Mouse (Mus musculus): ENCODE measurements at regions not wholly inside any gene's neighbourhood (a gene's known extent, or its start where the extent isn't known, plus 50 kb on each side); places are given as distances from the start of the nearest gene placed in this dataset.

- WGBS = 72% methylated on average over 9 of the region's 9 CpGs
- Histone ChIP-seq H3K36me3 (ENCODE audit: insufficient read depth, low read length) (no peaks in the 10 kb centered on the region), H3K9me3 (ENCODE audit: low read length) (no peaks in the 10 kb centered on the region), H3K4me3 (ENCODE audit: low read depth, low read length) (no peak overlapping the region), H3K27ac (ENCODE audit: low read length) (no peak overlapping the region), H3K4me2 (replicated peaks; ENCODE audit: low read depth, low read length) (no peak overlapping the region), H3K9ac (replicated peaks; ENCODE audit: low read depth) (no peak overlapping the region), H3K4me1 (ENCODE audit: insufficient read depth, low read depth, low read length) (no peaks in the 10 kb centered on the region), H3K27me3 (replicated peaks; ENCODE audit: insufficient read depth, low read length) (no peaks in the 10 kb centered on the region)
- ATAC-seq (no peak), DNase-seq (ENCODE audit: low spot score) (no peak)
- TF ChIP-seq EP300 (IDR thresholded peaks at IDR 0.05) = no peak
- no peak for TF ChIP-seq CTCF (IDR thresholded peaks at IDR 0.05)
These were observed 223.8 kb downstream of the Rpl10-ps3 start for GRCm38 (mm10) chr9:50120820-50121599.

GRCm38 (mm10) chr9:50119412-50119811, 225.4 kb downstream of the Rpl10-ps3 start:
- Histone ChIP-seq H3K4me2 (replicated peaks; ENCODE audit: low read depth, low read length) (no peak overlapping the region), H3K36me3 (ENCODE audit: insufficient read depth, low read length) (no peaks in the 10 kb centered on the region), H3K27me3 (replicated peaks; ENCODE audit: insufficient read depth, low read length) (no peaks in the 10 kb centered on the region), H3K9me3 (ENCODE audit: low read length) (no peaks in the 10 kb centered on the region), H3K4me3 (ENCODE audit: low read depth, low read length) (no peak overlapping the region), H3K4me1 (ENCODE audit: insufficient read depth, low read depth, low read length) (no peaks in the 10 kb centered on the region), H3K27ac (ENCODE audit: low read length) (no peak overlapping the region), H3K9ac (replicated peaks; ENCODE audit: low read depth) (no peak overlapping the region)
- no peak for DNase-seq (ENCODE audit: low spot score)
- TF ChIP-seq CTCF (IDR thresholded peaks at IDR 0.05) (no peak), EP300 (IDR thresholded peaks at IDR 0.05) (no peak)
- 92% methylated on average over 5 of the region's 5 CpGs for WGBS
- no peak for ATAC-seq

- no peaks in the 10 kb centered on the region for H3K4me1 ChIP-seq (ENCODE audit: insufficient read depth, low read depth, low read length)
- no peak for DNase-seq (ENCODE audit: low spot score)
- no peaks in the 10 kb centered on the region for H3K36me3 ChIP-seq (ENCODE audit: insufficient read depth, low read length)
- H3K9me3 ChIP-seq (ENCODE audit: low read length) = no peaks in the 10 kb centered on the region
- no peak overlapping the region for H3K27ac ChIP-seq (ENCODE audit: low read length)
- no peak overlapping the region for H3K4me3 ChIP-seq (ENCODE audit: low read depth, low read length)
- H3K9ac ChIP-seq (replicated peaks; ENCODE audit: low read depth) = no peak overlapping the region
- no peak for ATAC-seq
- 65% methylated on average over 6 of the region's 6 CpGs for WGBS
- H3K4me2 ChIP-seq (replicated peaks; ENCODE audit: low read depth, low read length) = no peak overlapping the region
- no peak for TF ChIP-seq CTCF (IDR thresholded peaks at IDR 0.05)
- no peaks in the 10 kb centered on the region for H3K27me3 ChIP-seq (replicated peaks; ENCODE audit: insufficient read depth, low read length)
These were observed 226.2 kb downstream of the Rpl10-ps3 start for GRCm38 (mm10) chr9:50118578-50118977.

GRCm38 (mm10) chr9:50106551-50106950, 238.2 kb downstream of the Rpl10-ps3 start:
- Histone ChIP-seq H3K36me3 (ENCODE audit: insufficient read depth, low read length) (no peaks in the 10 kb centered on the region), H3K4me3 (ENCODE audit: low read depth, low read length) (no peak overlapping the region), H3K27me3 (replicated peaks; ENCODE audit: insufficient read depth, low read length) (no peaks in the 10 kb centered on the region), H3K9ac (replicated peaks; ENCODE audit: low read depth) (no peak overlapping the region), H3K4me1 (ENCODE audit: insufficient read depth, low read depth, low read length) (no peaks in the 10 kb centered on the region), H3K27ac (ENCODE audit: low read length) (no peak overlapping the region), H3K9me3 (ENCODE audit: low read length) (no peaks in the 10 kb centered on the region), H3K4me2 (replicated peaks; ENCODE audit: low read depth, low read length) (no peak overlapping the region)
- DNase-seq (ENCODE audit: low spot score) (no peak), ATAC-seq (no peak)
- no peak for TF ChIP-seq EP300 (IDR thresholded peaks at IDR 0.05)
- TF ChIP-seq CTCF (IDR thresholded peaks at IDR 0.05) = no peak
- 72% methylated on average over 4 of the region's 4 CpGs for WGBS

GRCm38 (mm10) chr9:50102766-50103165, 242.0 kb downstream of the Rpl10-ps3 start:
- H3K4me1 ChIP-seq (ENCODE audit: insufficient read depth, low read depth, low read length) = no peaks in the 10 kb centered on the region
- ATAC-seq = no peak
- no peak for DNase-seq (ENCODE audit: low spot score)
- no peaks in the 10 kb centered on the region for H3K9me3 ChIP-seq (ENCODE audit: low read length)
- H3K9ac ChIP-seq (replicated peaks; ENCODE audit: low read depth) = no peak overlapping the region
- no peak overlapping the region for H3K27ac ChIP-seq (ENCODE audit: low read length)
- H3K27me3 ChIP-seq (replicated peaks; ENCODE audit: insufficient read depth, low read length) = no peaks in the 10 kb centered on the region
- no peak overlapping the region for H3K4me3 ChIP-seq (ENCODE audit: low read depth, low read length)
- H3K4me2 ChIP-seq (replicated peaks; ENCODE audit: low read depth, low read length) = no peak overlapping the region
- H3K36me3 ChIP-seq (ENCODE audit: insufficient read depth, low read length) = no peaks in the 10 kb centered on the region
- 46% methylated on average over 1 of the region's 1 CpGs for WGBS
- no peak for TF ChIP-seq EP300 (IDR thresholded peaks at IDR 0.05)
- no peak for TF ChIP-seq CTCF (IDR thresholded peaks at IDR 0.05)

GRCm38 (mm10) chr9:50101061-50101460, 243.7 kb downstream of the Rpl10-ps3 start:
- Histone ChIP-seq H3K4me1 (ENCODE audit: insufficient read depth, low read depth, low read length) (no peaks in the 10 kb centered on the region), H3K36me3 (ENCODE audit: insufficient read depth, low read length) (no peaks in the 10 kb centered on the region), H3K27me3 (replicated peaks; ENCODE audit: insufficient read depth, low read length) (no peaks in the 10 kb centered on the region), H3K4me2 (replicated peaks; ENCODE audit: low read depth, low read length) (no peak overlapping the region), H3K27ac (ENCODE audit: low read length) (no peak overlapping the region), H3K9me3 (ENCODE audit: low read length) (no peaks in the 10 kb centered on the region), H3K4me3 (ENCODE audit: low read depth, low read length) (no peak overlapping the region), H3K9ac (replicated peaks; ENCODE audit: low read depth) (no peak overlapping the region)
- TF ChIP-seq EP300 (IDR thresholded peaks at IDR 0.05) (no peak), CTCF (IDR thresholded peaks at IDR 0.05) (no peak)
- DNase-seq (ENCODE audit: low spot score) = no peak
- 80% methylated on average over 1 of the region's 1 CpGs for WGBS
- ATAC-seq = no peak

Measured in lung, postnatal 0 days (tissue).